Mouse (Mus musculus) brain, adult 2 months (tissue): ENCODE results near the gene Ell.

Experiments
- DNase-seq: peaks from one replicate; pipeline ENCODE4 v3.0.0; 2011; ENCODE audit warnings: low read depth, low spot score

The Ell gene

DNA sequence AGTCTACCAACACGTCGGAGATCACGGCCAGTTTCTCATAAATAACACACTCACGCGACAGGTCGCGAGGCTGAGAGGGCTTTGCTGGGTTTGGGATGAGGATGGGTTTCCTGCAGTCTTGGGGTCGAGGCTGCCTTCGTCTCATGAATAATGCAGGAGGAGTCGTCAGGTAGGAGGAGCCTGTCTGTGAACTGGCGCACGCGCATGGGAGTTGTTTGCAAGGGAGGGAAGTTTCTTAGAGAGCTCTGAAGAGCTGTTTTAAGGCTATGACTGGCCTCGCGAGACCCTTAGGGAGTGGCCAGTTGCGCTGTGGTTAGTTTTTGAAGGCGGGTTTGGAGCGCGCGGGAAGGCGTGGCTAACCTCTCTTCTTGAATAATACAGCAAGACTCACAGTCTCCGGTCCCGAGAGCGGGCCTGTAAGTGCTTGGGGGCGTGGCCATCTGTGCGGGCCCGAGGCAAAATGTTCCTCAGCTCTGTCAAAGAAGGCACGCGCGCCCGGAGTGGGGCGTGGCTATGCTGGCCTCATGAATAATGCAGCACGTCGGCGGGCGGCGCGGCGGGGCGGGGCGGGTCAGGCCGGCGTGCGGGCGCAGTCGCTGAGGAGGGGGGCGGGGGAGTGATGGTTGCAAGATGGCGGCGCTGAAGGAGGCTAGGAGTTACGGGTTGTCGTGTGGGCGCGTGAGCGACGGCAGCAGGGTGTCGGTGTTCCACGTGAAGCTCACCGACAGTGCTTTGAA, at the start of gene Ell:
Ell (plus strand) TSS at position 381 of the 737 bp plus-strand sequence.
- DNase-seq: peak; percentile 99

DNA sequence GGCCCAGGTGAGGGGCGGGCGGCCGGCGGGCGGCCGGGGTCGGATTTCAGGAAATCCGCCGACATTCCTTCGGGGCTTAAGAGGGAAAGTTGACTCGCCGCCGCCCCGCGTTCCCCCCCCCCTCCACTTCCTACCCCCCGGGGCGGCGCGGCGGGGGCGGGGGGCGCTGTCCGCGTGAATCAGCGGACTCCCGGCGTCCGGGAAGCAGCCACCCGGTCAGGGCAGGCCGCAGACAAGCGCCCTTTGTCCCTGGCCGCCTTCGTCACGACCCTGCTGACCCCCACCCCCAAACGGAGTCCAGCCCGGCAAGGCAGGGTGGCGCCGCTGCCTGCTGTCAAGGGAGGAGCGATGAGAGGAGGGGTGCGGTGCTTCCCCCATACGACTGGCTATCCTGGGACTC, 49.7 kb upstream of the Ell start:
- no peak for DNase-seq

GRCm38 (mm10) chr8:70490061-70490879, 49.0 kb upstream of the Ell start:
- DNase-seq: no peak

- DNase-seq: no peak
Measured at GRCm38 (mm10) chr8:70490880-70491495, 48.3 kb upstream of the Ell start.

GRCm38 (mm10) chr8:70492664-70493640, 46.3 kb upstream of the Ell start, which contains the start of gene Crlf1:
Gene Crlf1 (plus strand): TSS chr8:70493158.
- DNase-seq: no peak

DNA sequence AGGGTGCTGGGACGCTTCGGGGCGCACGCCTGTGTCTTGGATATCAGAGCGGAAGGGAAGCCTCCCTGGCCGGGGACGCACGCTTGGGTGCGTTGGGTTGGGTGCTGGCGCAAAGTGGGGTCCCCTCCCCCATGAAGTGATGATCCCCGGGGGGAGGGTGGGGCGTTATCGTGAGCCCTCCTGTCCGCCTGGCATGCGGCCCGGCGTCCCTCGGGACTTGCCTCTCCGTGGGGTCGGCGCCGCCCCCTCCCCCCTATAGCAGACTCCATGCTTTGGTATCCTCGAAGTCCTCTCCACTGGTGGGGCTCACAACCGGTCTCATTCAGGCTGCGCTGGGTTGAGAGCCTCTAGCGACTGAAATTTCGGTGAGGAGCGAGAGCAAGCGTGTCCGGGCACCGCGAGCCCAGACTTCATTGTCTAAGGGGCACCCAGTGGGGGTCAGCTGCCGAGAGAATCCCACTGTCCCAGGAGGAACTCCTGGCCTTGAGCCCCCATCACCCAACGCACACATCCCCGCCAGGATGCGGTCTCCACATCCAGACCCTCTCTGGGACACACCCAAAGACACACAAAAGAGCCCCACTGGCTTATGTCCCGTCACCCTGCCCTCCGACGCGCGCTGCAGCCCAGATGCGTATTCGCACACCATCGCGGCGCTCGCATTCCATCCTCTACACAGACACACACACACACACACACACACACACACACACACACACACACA, 45.4 kb upstream of the Ell start:
- DNase-seq: no peak

- no peak for DNase-seq
Measured at GRCm38 (mm10) chr8:70494416-70494945, 44.8 kb upstream of the Ell start.

- no peak for DNase-seq
Measured at GRCm38 (mm10) chr8:70495001-70495770, 44.1 kb upstream of the Ell start.

DNA sequence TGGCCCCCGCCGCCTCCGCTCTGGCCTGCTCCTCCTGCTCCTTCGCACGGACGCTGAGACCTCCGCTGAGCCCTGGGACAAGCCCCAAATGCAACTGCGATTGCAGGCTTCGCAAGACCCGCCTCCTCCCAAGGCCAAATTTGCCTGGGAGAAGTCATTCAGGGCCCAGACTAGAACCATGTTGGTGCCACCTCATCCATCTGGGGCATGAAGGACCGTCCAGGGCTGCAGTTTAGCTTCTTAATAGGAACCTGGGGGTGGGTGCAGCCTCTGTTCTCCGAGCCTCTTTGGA, 43.5 kb upstream of the Ell start:
- DNase-seq: no peak

DNA sequence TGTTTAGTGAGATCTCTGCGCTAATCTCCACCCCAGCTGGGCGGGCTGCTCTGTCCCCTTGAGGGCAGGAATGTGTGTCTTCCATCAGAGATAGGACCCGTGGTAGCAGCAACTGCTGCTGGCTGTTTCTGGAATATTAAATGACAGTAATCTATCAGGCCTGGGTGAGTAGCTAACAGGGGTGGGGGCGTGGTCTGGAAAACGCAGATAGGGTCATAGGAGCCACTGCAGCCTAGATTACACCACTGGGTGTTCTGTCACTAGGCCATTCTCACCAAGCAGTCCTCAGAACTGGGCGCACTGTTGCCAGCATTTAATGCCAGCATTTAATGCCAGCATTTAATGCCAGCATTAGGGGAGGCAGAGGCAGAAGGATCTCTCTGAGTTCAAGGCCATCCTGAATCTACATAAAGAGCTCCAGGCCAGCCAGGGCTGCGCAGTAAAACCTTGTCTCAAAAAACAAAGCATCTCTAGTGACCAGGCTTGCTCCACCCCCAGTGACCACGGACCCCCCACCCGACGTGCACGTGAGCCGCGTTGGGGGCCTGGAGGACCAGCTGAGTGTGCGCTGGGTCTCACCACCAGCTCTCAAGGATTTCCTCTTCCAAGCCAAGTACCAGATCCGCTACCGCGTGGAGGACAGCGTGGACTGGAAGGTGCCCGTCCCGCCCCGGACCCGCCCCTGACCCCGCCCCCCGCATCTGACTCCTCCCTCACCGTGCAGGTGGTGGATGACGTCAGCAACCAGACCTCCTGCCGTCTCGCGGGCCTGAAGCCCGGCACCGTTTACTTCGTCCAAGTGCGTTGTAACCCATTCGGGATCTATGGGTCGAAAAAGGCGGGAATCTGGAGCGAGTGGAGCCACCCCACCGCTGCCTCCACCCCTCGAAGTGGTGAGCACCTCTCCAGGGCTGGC, 38.6 kb upstream of the Ell start:
- peak; percentile 64 for DNase-seq

DNA sequence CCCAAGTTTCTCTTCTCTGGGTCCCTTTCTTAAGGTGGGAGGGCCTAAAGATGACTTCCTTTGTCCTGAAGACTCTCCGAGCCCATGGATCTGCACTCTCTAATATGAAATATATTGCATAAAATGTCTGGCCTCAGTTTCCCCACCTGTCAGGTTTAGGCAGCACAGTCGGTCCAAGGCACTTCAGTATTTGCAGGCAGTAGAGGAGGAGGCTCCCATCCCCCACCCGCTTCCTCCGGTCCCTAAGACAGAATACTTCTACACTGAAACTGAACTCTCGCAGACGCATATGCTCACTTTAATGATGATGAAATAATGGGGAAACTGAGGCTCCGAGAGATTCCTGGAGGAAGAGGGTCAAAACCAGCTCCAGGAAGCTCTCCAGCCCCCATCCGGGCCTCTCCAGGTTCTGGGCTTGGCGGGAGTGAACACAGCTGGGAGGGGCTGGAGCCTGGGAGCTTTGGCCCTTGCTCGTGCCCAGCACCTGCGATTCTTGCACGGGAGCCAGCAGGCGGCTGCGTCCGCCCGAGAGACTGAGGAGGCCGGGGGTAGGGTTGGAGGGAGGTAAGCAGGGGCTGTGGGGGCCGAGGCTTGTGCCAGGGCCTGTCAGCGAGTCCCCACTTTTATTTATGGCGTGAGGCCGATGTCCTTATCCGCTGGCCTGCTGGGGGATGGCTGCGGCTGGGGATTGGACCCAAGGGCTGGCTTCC, 37.3 kb upstream of the Ell start:
- DNase-seq: no peak

DNA sequence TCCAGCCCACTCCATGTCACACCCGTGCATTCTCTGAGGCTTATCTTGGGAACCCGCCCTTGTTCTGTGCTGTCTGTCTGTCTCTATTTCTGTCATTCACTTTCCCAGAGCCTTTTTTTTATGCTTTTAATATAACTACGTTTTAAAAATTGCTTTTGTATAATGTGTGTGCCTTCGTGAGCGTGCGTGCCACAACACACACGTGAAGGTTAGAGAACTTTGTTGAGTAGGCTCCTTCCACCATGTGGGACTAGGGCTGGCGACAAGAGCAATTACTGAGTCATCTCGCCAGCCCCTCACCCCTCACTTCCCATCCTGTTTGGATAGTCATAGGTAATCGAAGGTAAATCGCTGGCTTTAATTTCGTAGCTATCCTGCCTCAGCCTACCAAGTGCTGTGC, 36.7 kb upstream of the Ell start:
- no peak for DNase-seq

DNA sequence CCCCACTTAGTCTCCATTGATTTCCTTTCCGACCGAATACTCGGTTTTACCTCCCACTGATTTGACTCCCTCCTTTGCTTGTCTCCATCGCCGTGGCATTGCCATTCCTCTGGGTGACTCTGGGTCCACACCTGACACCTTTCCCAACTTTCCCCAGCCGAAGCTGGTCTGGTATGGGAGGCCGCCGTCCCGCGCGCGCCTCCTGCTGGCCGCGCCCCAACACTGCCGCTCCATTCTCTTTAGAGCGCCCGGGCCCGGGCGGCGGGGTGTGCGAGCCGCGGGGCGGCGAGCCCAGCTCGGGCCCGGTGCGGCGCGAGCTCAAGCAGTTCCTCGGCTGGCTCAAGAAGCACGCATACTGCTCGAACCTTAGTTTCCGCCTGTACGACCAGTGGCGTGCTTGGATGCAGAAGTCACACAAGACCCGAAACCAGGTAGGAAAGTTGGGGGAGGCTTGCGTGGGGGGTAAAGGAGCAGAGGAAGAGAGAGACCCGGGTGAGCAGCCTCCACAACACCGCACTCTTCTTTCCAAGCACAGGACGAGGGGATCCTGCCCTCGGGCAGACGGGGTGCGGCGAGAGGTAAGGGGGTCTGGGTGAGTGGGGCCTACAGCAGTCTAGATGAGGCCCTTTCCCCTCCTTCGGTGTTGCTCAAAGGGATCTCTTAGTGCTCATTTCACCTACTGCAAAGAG, 36.1 kb upstream of the Ell start:
- peak; percentile 69 for DNase-seq

DNA sequence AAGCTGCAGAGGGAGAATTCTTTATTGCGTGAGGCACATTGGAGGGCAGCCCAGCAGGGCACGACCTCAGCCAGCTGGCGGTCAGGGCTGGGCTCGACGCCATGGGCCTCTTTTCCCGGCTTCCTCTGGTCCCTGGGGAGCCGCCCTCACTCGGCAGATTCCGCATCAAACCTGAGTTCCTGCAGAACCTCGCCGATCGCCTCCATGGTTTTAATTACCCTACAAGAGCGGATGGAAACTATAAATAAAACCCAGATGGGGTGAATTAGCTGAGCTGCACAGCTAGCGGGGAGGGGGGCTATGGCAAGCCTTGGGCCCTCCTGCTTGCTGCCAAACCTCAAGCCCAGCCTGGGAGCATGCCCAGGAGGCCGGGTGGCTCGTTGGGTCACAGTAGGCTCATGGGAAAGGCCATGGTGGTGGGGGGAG, 35.0 kb upstream of the Ell start:
- DNase-seq: peak; percentile 55

DNA sequence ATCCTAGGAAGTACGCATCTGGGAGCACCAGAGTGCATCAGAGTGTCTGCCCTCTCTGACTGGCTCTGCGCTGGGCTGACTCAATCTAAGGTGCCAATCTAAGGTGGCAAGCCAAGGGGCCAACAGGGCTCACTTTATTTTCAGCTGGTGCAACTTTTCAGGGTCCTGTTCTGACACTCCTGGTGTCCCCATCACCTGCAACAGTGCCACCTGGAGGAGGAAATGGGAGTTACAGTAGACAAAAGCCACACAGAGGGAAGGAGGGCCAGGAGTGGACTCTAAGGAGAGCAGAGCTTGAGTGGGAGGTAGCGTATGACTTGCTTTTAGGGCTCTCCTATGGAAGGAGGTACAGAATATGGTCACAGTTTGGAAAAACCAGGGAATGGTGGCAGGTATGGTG, 34.4 kb upstream of the Ell start:
- DNase-seq: peak; percentile 87

GRCm38 (mm10) chr8:70505698-70506327, 33.4 kb upstream of the Ell start:
- no peak for DNase-seq
